Mouse (Mus musculus) common myeloid progenitor, adult 5-6 weeks (primary cell): ENCODE data around the gene Cmip. TPM values are rescaled to one million over a fixed set of nuclear protein-coding genes. Genes with fewer than 3 reads are reported as not detected.

ENCODE experiments used
- ATAC-seq: replicated peaks from 2 replicates; pipeline ENCODE4 v1.8.0; 2016; ENCODE audit warnings: low read depth, mild to moderate bottlenecking, moderate TSS enrichment, inconsistent platforms; ENCODE audit not compliant: poor library complexity, severe bottlenecking
- total RNA-seq: library from RNA; stranded (forward); fragments of 200-1000, 187-1606 nt; gene quantifications from 2 replicates; pipeline ENCODE4 v1.2.3, GENCODE M21; 2017

Cmip gene
- total RNA-seq: 20.5 and 29.0 TPM in 2 replicates

GRCm38 (mm10) chr8:117257029-117257820 lies at the start of gene Cmip:
Cmip (plus strand) TSS chr8:117257064.
- no peak for ATAC-seq

- ATAC-seq: peak; percentile 76
Observed at GRCm38 (mm10) chr8:117209150-117209549, 47.7 kb upstream of the Cmip start.

- no peak for ATAC-seq
Observed at GRCm38 (mm10) chr8:117212100-117212499, 44.8 kb upstream of the Cmip start.

GRCm38 (mm10) chr8:117217724-117218123 lies 39.1 kb upstream of the Cmip start:
- ATAC-seq: no peak

GRCm38 (mm10) chr8:117222396-117222795 lies 34.5 kb upstream of the Cmip start:
- ATAC-seq: no peak

- ATAC-seq: peak; percentile 97
Observed at GRCm38 (mm10) chr8:117224630-117225029, 32.2 kb upstream of the Cmip start.

- no peak for ATAC-seq
Observed at GRCm38 (mm10) chr8:117226306-117226705, 30.6 kb upstream of the Cmip start.

GRCm38 (mm10) chr8:117227339-117227738 lies 29.5 kb upstream of the Cmip start:
- no peak for ATAC-seq

GRCm38 (mm10) chr8:117233199-117233598 lies 23.7 kb upstream of the Cmip start:
- peak; percentile 65 for ATAC-seq

GRCm38 (mm10) chr8:117236531-117236930 lies 20.3 kb upstream of the Cmip start:
- no peak for ATAC-seq

- no peak for ATAC-seq
Observed at GRCm38 (mm10) chr8:117240326-117240725, 16.5 kb upstream of the Cmip start.

- ATAC-seq: peak; percentile 51
Observed at GRCm38 (mm10) chr8:117240841-117241494, 15.9 kb upstream of the Cmip start.

GRCm38 (mm10) chr8:117241848-117242247 lies 15.0 kb upstream of the Cmip start:
- no peak for ATAC-seq

- no peak for ATAC-seq
Observed at GRCm38 (mm10) chr8:117242286-117242685, 14.6 kb upstream of the Cmip start.

- ATAC-seq: no peak
Observed at GRCm38 (mm10) chr8:117244601-117245000, 12.3 kb upstream of the Cmip start.

- ATAC-seq: peak; percentile 74
Observed at GRCm38 (mm10) chr8:117248341-117248740, 8.5 kb upstream of the Cmip start.

- ATAC-seq: no peak
Observed at GRCm38 (mm10) chr8:117251086-117251681, 5.7 kb upstream of the Cmip start.

- ATAC-seq: peak; percentile 48
Observed at GRCm38 (mm10) chr8:117252650-117253049, 4.2 kb upstream of the Cmip start.

- ATAC-seq: no peak
Observed at GRCm38 (mm10) chr8:117253390-117254269, 3.2 kb upstream of the Cmip start.

- ATAC-seq: no peak
Observed at GRCm38 (mm10) chr8:117254496-117254895, 2.4 kb upstream of the Cmip start.
